Mouse (Mus musculus) liver (tissue): ENCODE results near the gene Rb1.
A peak's percentile ranks its signal among the peaks of the same experiment; 100 is the strongest.

Experiments used
- DNase-seq: peaks from one replicate; pipeline ENCODE4 v3.0.0-alpha.2; 2020; ENCODE audit warnings: mixed read lengths

The Rb1 gene

DNA sequence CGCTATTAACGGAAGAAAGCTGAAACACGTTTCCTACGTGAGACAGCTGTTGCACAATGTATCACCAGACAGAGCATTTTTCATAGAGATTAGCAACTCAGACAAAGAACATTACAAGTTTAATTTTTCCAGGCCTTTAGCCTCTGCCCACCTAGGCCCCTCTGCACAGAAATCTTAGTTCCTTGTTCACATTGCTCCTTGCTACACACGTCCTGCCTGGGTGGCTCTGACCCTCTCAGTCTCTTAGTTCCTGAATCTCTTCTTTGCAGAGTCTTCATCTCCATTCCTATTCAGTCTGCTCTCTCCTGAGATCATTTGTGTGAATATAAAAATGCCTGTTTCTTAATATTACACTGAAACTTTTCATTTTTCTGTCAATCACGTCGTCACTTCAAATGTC lies 68.3 kb downstream of the Rb1 start:
- DNase-seq = no peak

DNA sequence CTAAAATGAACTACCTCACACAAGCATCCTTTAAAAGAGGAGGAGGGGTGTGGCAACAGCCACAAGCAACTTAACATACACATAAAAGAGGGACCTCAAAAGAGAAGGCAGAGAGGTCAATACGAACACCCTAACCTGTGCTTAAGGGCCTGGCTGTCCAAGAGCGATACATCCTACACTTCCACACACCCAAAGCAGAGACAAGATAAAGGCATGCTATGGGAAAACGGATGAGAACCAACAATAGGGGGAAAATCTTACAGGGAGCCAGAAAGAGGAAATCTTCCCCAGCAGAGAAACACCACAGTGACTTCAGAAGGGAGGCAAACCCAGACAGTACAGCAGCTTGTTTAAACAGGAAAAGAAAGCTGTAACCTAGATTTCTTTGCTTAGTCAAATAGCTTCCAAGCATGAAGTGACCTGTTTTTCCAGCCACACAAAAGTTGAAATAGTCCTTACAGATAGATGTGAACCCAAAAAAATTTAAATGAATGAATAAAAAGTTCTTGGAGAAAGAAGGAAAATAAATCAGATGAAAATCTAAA lies 70.1 kb downstream of the Rb1 start:
- no peak for DNase-seq

DNA sequence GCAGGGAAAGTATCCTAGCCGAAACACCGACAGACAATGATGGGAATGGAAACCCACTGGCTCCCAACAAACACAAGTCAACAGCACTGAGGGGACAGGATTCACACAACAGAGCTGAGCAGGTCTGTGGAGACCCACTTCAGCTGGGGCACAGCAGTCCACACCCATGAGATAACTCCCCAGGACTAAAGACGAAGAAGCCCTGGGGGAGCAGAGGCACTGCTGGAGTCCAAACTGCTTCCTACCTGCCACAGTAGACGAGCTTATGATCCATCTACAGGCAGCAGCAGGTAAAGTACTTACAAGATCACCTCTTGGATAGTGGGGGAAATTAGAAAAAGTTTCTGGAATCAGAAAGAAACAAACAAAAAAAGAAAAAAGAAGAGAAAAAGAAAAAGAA lies 71.2 kb downstream of the Rb1 start:
- no peak for DNase-seq

DNA sequence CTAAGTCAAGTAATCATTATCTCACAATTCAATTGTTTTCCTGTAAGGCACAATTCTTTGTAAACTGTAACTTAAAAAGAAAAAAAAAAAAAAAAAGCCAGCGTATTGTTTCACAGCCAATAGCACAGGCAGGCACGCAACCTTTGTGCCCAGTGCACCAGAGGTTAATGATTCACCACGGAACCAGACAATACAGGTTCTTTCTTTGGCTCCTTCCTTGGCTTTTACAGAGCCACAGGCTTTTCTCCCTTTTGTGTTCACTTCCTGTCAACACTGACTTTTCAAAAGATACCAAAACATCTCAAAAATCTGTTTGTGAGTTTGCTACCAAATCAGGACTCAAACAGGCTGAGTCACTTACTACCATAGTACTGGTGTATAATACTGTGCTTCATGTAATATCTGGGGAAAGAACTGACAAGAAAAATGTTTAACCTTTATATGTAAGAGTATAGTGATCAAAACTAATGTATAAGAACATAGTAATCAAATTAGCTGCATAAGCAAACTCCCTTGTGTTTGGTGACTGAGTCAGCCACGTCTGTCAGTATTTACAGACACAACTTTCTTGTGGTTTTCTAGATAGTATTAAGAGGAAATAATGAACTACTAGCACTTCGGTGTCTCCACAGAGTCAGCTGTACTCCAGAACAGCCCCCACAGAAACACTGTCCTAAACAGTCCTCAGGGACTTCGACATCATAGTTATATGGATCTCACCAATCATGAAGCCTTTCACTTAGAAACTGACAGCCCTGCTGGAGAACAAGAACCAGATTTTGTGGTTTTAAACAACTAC lies 72.0 kb downstream of the Rb1 start:
- peak; percentile 34 for DNase-seq

DNA sequence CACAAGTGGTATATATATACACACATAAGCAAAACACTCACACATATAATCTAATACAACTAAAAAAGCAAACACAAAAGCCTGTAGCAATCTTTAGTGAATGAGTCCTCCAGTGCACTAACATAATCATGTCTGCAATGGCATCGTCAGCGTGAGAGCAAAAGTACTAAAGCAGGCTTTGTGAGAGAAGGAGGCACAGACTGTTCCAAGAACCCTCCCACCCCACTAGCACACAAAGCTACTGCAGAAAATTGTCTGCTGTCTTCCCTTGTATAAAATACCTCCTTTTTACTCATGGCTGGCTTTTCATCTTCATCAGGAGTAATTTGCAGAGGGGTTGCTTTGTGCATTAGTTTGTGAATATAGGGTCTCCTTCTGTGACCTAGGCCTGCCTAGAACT lies 73.3 kb downstream of the Rb1 start:
- no peak for DNase-seq

DNA sequence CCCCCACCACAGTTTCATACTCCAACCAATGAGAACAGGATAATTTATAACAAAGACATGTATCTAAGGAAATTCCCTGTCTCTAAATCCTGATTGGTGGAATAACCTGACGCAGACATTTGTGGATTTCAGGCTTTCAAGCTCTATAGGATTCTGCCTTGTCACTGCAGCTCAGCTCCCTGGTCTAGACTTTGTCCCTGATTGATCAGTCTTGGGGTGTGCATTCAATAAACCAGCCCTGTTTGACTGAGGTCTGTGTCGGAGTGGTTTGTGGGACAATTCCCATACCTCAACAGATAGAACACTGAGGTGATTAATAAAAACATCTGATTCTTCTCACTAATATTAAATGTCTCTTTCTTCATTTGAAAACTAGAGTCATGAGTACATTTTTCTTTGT lies 75.6 kb downstream of the Rb1 start:
- no peak for DNase-seq

DNA sequence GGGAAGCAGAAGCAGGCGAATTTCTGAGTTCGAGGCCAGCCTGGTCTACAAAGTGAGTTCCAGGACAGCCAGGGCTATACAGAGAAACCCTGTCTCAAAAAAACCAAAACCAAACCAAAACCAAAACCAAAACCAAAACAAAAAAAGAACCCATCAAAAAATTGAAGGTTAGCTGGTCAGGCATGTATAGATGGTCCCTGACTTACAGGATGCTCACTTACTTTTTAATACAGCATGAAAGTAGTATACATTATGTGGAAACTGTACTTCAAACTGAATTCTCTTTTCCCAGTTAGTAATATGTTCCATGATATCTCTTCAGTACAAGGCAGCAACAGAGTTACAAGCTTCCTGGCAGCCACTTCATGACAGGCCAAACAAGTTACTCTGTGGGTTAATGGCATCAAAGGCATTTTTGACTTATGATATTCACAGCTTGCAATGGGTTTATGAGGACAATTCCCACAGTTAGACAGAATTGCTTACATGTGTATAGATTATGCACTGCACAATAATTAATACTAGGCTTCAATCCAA lies 81.5 kb downstream of the Rb1 start:
- DNase-seq = no peak

DNA sequence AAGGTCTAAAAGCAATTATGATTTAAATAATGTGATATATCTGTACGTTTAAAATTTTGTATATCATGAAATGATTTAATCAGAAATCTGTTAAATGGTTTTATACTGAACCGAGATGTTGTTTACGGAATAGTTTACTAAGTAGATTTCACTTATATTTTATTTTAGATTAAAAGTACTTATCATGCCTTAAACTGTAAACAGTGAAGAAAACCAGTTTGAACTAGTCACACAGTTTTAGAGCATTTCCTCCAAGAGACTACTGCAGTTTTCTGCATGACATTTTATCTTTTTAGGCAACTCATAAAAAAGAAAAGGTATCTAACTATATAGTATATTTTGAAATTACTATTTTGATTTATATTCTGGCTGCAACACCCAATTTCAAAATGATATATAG lies 85.8 kb downstream of the Rb1 start:
- DNase-seq = no peak

DNA sequence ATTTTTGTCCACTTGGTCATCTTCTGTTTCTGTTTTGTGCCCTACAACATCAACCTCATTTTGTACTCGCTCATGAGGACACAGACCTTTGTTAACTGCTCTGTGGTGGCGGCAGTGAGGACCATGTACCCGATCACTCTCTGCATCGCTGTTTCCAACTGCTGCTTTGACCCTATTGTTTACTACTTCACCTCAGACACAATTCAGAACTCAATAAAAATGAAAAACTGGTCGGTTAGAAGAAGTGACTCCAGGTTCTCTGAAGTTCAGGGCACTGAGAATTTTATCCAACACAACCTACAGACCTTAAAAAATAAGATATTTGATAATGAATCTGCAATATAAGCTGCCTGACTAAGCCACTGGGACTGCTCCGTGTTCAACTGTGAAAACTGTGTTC lies 86.3 kb downstream of the Rb1 start:
- DNase-seq = no peak

DNA sequence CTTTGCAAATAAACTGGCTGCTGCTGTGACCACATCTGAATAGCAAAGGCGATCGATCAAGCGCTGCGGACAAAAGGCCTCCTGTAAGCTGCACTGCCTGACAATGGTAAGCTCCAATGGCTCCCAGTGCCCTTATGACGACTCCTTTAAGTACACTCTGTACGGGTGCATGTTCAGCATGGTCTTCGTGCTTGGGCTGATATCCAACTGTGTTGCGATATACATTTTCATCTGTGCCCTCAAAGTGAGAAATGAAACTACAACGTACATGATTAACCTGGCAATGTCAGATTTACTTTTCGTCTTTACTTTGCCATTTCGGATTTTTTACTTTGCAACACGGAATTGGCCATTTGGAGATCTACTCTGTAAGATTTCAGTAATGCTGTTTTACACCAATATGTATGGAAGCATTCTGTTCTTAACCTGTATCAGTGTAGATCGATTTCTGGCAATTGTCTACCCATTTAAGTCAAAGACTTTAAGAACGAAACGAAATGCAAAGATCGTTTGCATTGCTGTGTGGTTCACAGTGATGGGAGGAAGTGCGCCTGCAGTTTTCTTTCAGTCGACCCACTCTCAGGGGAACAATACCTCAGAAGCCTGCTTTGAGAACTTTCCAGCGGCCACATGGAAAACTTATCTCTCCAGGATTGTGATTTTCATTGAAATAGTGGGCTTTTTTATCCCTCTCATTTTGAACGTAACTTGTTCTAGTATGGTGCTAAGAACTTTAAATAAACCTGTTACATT lies 86.9 kb downstream of the Rb1 start:
- peak; percentile 43 for DNase-seq

DNA sequence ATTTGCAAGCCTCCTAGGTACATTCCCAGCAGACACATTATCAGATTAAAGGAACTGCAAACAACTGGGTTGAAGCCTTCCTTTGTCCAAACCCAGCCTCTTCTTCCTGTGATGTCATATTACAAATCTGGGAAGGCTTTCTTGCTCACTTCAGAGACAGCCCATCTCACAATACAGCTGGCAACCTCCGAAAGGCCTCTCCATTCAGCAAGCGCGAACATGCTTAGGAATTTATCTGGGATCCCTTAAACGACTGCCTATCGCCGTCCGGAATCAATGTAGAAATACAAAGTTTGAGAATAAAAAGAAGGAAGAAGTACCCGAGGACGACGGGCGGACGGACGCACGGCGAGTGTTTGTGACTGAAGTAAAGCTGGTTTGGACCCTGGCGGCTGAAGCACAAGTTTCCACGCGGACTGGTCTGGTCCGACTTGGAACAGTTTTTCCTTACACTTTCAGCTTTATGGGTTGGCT lies 87.7 kb downstream of the Rb1 start, which contains the start of gene Lpar6:
Lpar6 (plus strand) TSS at position 48 of the 474 bp plus-strand sequence.
- DNase-seq = peak; percentile 33

DNA sequence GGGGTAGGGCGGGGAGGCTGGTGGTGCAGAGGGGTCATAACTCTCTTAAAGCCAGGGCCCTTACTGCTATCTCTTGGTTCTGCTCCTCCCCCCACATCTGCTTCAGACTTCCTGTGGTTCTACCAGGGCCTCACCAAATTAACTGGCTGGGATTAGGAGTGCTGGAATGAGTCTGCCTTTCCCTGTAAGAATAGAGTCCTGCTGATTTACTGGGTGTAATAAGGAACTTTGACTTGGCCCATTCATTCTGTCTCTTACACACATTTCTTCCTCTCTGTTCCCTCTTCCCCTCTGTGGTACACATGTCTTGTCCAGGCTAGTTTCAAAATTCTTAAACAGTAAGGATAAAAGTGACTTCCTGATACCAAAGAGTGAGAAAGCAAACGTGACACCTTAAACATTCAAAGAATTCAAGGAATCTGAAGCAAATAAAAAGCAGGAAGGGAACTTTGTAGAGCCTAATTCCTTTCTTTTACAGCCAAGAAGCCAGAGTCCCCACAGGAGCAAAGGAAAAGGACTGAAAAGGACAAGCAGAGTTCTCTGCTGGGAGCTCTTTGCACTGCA lies 91.1 kb downstream of the Rb1 start:
- DNase-seq = peak; percentile 25

DNA sequence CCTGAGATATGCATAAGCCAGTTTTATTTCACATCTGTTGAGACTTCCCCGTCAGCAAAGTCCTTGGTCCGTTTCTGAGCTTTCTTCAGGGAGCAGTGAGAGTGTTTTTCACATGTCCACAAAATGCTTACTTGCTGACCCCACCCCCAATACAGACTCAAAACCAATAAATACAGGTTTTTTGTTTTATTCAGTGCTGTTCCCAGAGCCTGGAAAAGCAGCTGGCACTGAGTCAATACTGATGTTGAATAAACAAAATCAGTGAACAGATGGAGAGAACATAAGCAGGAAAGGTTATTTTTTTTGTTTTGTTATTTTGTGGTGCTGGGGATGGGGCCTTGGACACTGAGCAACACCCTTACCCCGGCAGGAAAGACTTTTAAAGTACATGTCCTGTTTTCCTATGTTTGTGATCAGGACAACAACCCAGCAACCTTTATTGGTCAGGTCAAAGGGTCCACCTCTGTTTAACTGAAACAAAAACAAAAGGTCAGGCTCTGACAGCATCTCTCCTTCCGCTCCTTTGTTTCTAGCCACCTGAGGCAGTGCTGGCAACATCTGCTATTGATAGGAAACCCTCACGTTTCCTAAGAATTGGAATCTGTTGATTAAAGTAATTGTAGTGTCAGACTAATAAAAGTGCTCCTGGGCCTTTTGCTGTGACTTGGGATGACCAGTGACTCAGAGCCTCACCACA lies 94.2 kb downstream of the Rb1 start:
- DNase-seq = no peak

DNA sequence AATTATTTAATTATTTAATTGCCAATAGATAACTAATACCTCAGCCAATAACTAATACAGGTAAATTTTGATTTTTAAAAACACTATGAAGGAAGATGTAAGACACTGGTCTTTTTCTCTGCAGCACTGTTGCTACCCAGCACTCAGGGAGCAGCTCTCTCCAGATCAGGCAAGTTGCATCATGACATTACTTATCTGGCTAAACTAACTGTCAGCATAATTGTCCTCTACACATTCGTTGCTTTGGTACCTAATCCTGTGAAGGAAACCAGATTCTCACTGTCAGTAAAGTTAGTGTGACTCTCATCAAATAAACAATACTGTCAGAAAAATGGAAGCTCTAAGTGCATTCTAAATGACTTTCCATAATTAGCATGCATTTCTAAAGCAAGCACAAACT lies 98.8 kb downstream of the Rb1 start:
- DNase-seq = no peak

DNA sequence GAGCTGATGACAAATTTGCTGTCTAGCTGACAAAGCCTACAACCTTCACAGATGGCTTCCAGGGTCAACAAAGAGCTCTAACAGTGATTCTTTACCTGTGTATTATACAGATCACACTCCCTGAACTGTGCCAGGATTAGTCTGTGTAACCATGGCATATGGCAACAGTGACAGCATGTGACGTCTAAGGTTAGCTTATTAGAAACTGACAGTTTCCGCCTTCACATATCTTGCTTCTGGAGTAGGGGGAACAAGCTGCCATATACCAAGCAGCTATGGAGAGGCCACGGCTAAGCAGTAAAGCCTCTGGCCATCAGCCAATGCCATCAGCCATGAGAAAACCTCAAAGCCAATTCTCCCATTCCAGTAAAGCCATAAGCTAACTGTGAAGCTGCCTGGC lies 99.3 kb downstream of the Rb1 start:
- no peak for DNase-seq

DNA sequence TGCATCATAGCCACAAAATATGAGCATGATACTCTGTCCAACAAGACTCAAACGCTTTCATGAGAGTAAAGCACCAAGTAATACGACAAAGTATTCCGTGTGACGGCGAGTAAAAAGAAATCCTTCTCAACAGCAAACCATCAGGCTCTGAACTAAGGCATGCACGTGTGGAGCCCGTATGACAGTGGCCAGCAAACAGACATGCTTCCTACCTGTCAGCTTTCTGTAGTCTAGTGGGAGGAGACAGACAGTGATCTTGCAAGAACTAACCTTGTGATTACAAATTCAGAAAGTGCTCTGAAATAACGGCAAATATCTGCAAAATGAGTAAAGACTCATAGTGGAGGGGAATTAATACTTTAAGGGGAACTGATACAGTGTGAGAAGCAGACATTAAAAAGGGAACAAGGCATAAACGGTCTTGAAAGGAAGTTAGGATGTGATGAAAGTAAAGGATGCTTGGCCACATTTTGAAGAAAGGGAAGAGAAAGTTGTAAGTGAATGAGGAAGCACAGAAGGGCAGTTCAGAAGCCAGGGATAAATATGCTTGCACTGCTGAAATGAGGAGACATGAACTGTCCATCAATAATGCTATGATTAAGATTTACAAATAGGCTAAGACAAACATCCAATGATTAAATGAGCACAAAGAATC lies 103.2 kb downstream of the Rb1 start:
- no peak for DNase-seq

DNA sequence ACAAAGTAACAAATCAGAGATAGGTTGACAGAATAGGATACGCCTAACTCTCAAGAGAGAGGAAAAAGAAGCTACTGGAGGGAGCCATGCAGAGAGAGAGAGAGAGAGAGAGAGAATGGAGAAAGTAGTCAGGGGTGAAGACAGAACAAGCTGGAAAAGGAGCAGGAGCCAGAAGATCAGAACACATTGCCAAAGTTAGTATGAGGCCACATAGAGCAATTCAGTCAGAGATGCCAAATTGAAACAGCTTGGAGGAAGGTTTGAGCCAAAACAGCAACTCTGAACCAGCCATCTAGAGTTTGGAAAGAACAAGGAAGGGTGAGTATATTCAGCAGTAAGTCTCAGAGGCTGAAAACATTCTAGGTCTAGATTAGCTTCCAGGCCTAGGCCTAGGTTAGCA lies 108.6 kb downstream of the Rb1 start:
- no peak for DNase-seq

DNA sequence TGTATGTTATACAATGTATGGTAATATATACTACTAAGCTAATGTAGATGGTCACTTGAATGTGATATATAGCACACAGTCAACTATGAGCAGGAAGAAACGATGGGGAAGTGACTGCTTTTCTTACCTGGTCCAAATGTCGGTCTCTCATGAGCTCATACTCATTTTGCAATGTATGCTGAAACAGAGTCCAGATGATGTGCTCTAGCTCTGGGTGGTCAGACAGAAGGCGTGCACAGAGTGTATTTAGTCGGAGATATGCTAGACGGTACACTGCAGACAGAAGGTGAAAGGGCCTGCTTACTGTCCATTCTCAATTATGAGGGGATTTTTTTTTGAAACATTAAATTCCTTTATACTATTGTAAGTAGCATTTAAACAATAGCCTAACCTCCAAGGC lies 114.1 kb downstream of the Rb1 start:
- no peak for DNase-seq

DNA sequence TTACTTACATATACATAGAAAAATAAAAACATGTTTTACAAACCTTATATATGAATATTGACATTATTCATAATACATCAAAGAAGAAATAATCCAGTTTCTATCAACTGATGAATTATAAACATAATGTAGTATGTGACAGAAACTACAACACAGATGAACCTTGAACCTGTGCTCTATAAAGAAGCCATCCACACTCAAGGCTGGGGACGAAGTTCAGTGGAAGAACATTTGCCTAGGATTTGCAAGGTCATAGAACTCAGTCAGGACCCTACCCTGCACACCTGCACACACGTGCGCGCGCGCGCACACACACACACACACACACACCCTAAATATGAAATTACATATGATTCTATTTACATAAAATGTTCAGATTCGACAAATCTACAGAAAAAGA lies 115.4 kb downstream of the Rb1 start:
- no peak for DNase-seq

DNA sequence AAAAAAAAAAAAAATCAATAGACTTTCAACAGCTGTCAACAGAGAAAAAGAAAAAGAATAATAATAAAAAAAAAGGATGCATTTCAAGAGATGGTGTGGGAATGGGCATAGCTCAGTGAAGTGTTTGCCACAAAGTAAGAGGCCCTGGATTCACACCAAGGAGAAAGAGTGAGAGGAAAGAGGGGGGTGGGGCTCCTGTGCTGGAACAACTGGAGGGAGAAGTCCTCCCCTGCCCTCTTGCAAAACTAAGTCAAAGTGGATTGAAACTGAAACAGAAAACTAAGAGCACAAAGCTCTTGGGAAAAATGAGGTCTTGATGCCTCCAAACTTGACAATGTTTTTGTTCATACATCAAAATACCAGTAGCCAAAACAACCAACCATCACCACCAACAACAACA lies 116.4 kb downstream of the Rb1 start:
- DNase-seq = peak; percentile 11

DNA sequence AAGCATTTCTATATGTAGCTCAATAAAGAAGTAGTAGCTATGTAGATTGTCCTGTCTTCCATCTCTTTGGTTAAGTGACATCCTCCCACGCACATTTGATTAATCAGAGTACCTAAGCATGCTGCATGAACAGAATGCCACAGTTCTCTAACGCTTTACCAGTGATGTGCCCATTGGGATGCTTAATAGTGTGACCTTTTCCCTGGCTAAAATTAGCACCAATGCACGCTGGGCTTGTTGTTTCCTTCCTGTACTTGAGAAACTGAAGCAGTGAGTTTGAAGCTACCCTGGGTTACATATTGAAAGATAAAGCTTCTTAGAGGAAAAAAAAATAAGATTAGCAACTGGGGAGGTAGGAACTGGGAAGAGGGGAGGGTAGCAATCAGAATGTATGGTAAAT lies 121.6 kb downstream of the Rb1 start:
- DNase-seq = no peak

DNA sequence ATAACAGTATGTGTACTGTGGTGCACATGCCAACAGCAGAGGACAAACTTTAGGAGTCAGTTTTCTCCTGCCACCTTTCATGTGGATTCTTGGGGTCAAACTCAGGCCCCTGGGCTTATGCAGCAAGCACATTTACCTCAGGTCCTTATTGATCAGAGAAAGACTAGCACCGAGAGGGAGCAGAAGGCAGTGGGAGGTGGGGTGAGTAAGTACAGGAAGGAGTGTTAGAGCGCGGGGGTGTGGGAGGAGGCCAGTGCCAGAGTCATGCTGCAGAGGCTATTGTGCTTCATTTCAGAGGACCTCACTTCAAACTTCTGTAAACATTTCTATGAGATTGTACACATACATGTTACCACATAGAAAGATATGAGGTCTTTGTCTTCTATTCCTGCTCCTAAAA lies 124.2 kb downstream of the Rb1 start:
- DNase-seq = no peak
